Mouse (Mus musculus): ENCODE data around the gene Igfbp5.

DNA sequence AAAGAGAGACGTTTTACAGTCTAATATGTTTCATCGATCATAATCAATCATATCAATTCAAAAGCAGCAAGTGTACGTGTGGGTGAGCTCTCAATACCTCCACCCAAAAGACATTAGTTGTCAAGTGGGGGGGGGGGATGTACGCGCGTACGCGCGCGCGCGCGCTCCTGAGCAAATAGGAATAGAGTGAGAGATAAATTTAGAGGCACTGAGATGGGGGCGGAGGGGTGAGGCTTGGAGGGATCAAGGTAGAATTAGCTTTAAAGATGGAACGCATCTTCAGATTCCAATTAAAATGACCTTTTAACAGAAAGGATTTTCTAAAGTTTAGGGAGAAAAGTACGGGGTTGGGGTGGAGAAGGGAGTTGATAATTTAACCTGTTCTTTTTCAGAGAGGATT is 1.6 kb downstream of the Igfbp5 start:
- TF ChIP-seq POLR2A (IDR thresholded peaks at IDR 0.05; ENCODE audit: borderline replicate concordance, extremely low read depth, insufficient read depth, insufficient read length, poor library complexity, severe bottlenecking) (no peak), CTCF (IDR thresholded peaks at IDR 0.05; ENCODE audit: borderline replicate concordance, extremely low read depth, insufficient read depth, insufficient read length) (no peak)

All from brain, embryonic 14.5 days (tissue).